Mouse (Mus musculus) intestine, embryonic 15.5 days (tissue): ENCODE measurements at regions not wholly inside any gene's neighbourhood (a gene's known extent, or its start where the extent isn't known, plus 50 kb on each side); places are given as distances from the start of the nearest gene placed in this dataset.
"Not testable (repeated sequence)": the region's sequence is repeated elsewhere in the genome, so short reads cannot be mapped to it uniquely, and the experiment has no call there.

ENCODE experiments used
- ATAC-seq: fragments of 200-750 bp; cut with Nextera tagmentation; 2 replicates; pipeline ENCODE4 v1.8.0; 2017; ENCODE audit warnings: moderate TSS enrichment, moderate library complexity
- H3K27ac ChIP-seq: fragments of 300-500 bp; sonication (generic); 2 replicates; pipeline ENCODE4 v1.5.1; 2015; ENCODE audit warnings: mild to moderate bottlenecking, inconsistent platforms
- H3K27me3 ChIP-seq: fragments of 300-500 bp; sonication (generic); replicated peaks from 2 replicates; pipeline ENCODE4 v1.6.1; 2015; ENCODE audit warnings: inconsistent platforms
- H3K36me3 ChIP-seq: fragments of 300-500 bp; sonication (generic); 2 replicates; pipeline ENCODE4 v1.6.1; 2015; ENCODE audit warnings: inconsistent platforms
- H3K4me1 ChIP-seq: fragments of 300-500 bp; sonication (generic); replicated peaks from 2 replicates; pipeline ENCODE4 v1.6.1; 2015; ENCODE audit warnings: inconsistent platforms
- H3K4me2 ChIP-seq: fragments of 300-500 bp; sonication (generic); replicated peaks from 2 replicates; pipeline ENCODE4 v1.6.1; 2015; ENCODE audit warnings: mild to moderate bottlenecking, inconsistent platforms
- H3K4me3 ChIP-seq: fragments of 300-500 bp; sonication (generic); replicated peaks from 2 replicates; pipeline ENCODE4 v1.5.1; 2015; ENCODE audit warnings: inconsistent platforms
- H3K9ac ChIP-seq: fragments of 300-500 bp; sonication (generic); 2 replicates; pipeline ENCODE4 v1.6.1; 2015; ENCODE audit warnings: inconsistent platforms
- H3K9me3 ChIP-seq: fragments of 300-500 bp; sonication (generic); 2 replicates; pipeline ENCODE4 v1.6.1; 2016; ENCODE audit warnings: inconsistent platforms
- WGBS: fragments of 180-500 bp; shearing (Covaris S2); methylation state at CpG from one replicate; pipeline ENCODE4 v1.1.7; 2015; 5-methylcytosine and 5-hydroxymethylcytosine counted together

- Histone ChIP-seq H3K4me3 (no peak overlapping the region), H3K4me2 (no peak overlapping the region), H3K9me3 (no peaks in the 10 kb centered on the region), H3K27ac (no peak overlapping the region), H3K36me3 (no peaks in the 10 kb centered on the region), H3K27me3 (no peaks in the 10 kb centered on the region), H3K9ac (no peak overlapping the region), H3K4me1 (no peaks in the 10 kb centered on the region)
- WGBS = 72% methylated on average over 6 of the region's 6 CpGs
- no peak for ATAC-seq
Measured at GRCm38 (mm10) chr14:37571971-37572370, 436.9 kb upstream of the Ghitm start.

- no peaks in the 10 kb centered on the region for H3K27me3 ChIP-seq
- H3K4me3 ChIP-seq = no peak overlapping the region
- no peaks in the 10 kb centered on the region for H3K9me3 ChIP-seq
- H3K4me1 ChIP-seq = no peaks in the 10 kb centered on the region
- no peak overlapping the region for H3K9ac ChIP-seq
- H3K4me2 ChIP-seq = no peak overlapping the region
- no peaks in the 10 kb centered on the region for H3K36me3 ChIP-seq
- no peak overlapping the region for H3K27ac ChIP-seq
- 78% methylated on average over 5 of the region's 5 CpGs for WGBS
- no peak for ATAC-seq
Measured at GRCm38 (mm10) chr14:37558258-37558657, 423.2 kb upstream of the Ghitm start.

- no peak overlapping the region for H3K4me2 ChIP-seq
- no peak overlapping the region for H3K27ac ChIP-seq
- no peaks in the 10 kb centered on the region for H3K27me3 ChIP-seq
- no peak overlapping the region for H3K9ac ChIP-seq
- H3K36me3 ChIP-seq = no peaks in the 10 kb centered on the region
- no peak for ATAC-seq
- H3K4me3 ChIP-seq = no peak overlapping the region
- H3K4me1 ChIP-seq = no peaks in the 10 kb centered on the region
- H3K9me3 ChIP-seq = no peaks in the 10 kb centered on the region
Measured at GRCm38 (mm10) chr14:37523616-37524015, 388.5 kb upstream of the Ghitm start.

GRCm38 (mm10) chr14:37520631-37521030 lies 385.6 kb upstream of the Ghitm start:
- H3K36me3 ChIP-seq, H3K27me3 ChIP-seq, H3K9ac ChIP-seq, H3K4me2 ChIP-seq, ATAC-seq, H3K9me3 ChIP-seq, H3K4me3 ChIP-seq, H3K27ac ChIP-seq, H3K4me1 ChIP-seq: not testable (repeated sequence)
- 78% methylated on average over 3 of the region's 3 CpGs for WGBS

DNA sequence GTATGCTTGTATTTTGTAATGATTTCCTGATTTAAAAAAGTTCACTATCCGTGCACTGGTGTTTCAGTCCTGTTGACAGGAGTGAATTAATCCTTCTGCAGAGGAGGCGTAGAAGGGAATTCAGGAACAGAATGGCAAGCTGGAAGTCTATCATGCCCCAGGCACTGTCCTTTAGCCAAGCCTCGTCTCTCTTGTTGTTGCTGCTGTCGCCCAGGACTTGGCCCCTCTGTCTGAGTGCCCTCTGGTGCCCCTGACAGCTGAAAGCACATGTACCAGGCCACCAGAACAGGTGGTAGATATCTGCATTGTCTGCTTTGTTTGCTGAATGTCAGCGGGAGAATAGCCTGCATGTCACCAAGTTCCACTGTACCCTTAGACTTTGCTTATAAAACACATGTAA lies 370.2 kb upstream of the Ghitm start:
- Histone ChIP-seq H3K4me1 (no peaks in the 10 kb centered on the region), H3K27ac (no peak overlapping the region), H3K4me3 (no peak overlapping the region), H3K4me2 (no peak overlapping the region), H3K9ac (no peak overlapping the region), H3K9me3 (no peaks in the 10 kb centered on the region), H3K27me3 (no peaks in the 10 kb centered on the region), H3K36me3 (no peaks in the 10 kb centered on the region)
- ATAC-seq = no peak
- 73% methylated on average over 5 of the region's 5 CpGs for WGBS

DNA sequence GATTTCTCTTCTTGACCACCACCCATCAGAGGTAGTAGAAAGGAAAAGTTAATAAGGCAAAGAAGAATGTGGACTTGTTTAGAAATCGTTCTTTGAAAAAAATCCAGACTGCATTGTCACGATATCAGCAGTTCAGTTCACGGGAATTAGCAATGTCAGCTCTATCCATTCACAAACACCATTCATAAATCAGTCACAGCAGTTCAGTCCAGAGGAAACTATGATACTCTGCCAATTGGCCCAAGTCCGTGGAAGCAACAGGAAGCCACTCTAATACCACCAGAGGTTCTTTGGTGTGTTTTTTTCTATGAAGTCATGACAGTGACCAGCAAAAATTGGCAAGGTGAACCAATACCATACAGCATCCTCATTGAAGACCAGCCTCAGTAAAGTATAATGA lies 355.6 kb upstream of the Ghitm start:
- Histone ChIP-seq H3K27ac (no peak overlapping the region), H3K4me2 (no peak overlapping the region), H3K27me3 (no peaks in the 10 kb centered on the region), H3K9ac (no peak overlapping the region), H3K9me3 (no peaks in the 10 kb centered on the region), H3K36me3 (no peaks in the 10 kb centered on the region), H3K4me3 (no peak overlapping the region), H3K4me1 (no peaks in the 10 kb centered on the region)
- no peak for ATAC-seq
- 73% methylated on average over 4 of the region's 4 CpGs for WGBS

GRCm38 (mm10) chr14:37485292-37485691 lies 350.2 kb upstream of the Ghitm start:
- Histone ChIP-seq H3K9me3 (no peaks in the 10 kb centered on the region), H3K4me3 (no peak overlapping the region), H3K4me1 (no peaks in the 10 kb centered on the region), H3K27ac (no peak overlapping the region), H3K36me3 (no peaks in the 10 kb centered on the region), H3K27me3 (no peaks in the 10 kb centered on the region), H3K9ac (no peak overlapping the region), H3K4me2 (no peak overlapping the region)
- ATAC-seq = no peak
- WGBS = 91% methylated on average over 8 of the region's 8 CpGs

DNA sequence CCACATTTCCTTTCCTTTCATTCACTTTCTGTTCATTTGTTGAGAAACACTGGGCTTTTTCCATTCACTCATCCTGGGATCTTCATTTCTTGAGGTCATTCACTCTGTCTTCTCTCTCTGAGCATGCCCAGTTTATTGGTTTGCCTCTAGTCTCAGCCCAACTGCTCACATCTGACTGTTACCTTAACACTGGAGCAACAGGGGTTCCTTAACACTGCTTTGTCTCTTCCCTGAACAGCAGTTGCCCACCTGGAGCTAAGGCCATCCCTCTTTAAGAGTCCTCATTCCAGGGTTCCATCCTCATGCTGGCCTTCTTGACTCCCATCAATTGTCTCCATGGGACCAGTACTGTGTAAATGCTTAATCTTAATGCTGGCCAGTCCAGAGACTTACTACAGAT lies 342.5 kb upstream of the Ghitm start:
- Histone ChIP-seq H3K36me3 (no peaks in the 10 kb centered on the region), H3K9ac (no peak overlapping the region), H3K4me2 (no peak overlapping the region), H3K27me3 (no peaks in the 10 kb centered on the region), H3K27ac (no peak overlapping the region), H3K4me3 (no peak overlapping the region), H3K4me1 (no peaks in the 10 kb centered on the region), H3K9me3 (no peaks in the 10 kb centered on the region)
- no peak for ATAC-seq

DNA sequence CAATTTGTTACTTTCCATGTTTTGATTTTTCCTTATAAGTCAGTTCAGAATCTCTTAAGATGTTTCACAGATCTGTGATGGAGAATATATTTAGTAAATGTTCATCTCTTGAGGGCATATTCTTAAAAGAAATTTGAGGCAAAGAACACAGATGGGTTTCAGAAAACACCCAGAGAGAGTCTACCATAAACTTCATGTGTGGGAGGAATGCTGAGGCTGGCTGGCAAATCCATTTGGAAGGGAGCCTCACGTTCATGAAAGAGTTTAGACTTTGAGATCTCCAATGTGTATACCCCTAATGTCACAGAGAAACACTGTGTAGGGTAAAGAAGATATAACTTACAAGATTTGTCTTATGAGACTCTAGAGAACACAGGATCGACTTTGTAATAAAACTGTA lies 333.6 kb upstream of the Ghitm start:
- Histone ChIP-seq H3K4me1 (no peaks in the 10 kb centered on the region), H3K27ac (no peak overlapping the region), H3K4me2 (no peak overlapping the region), H3K27me3 (no peaks in the 10 kb centered on the region), H3K9ac (no peak overlapping the region), H3K4me3 (no peak overlapping the region), H3K9me3 (no peaks in the 10 kb centered on the region), H3K36me3 (no peaks in the 10 kb centered on the region)
- ATAC-seq = no peak
- 56% methylated on average over 2 of the region's 2 CpGs for WGBS

DNA sequence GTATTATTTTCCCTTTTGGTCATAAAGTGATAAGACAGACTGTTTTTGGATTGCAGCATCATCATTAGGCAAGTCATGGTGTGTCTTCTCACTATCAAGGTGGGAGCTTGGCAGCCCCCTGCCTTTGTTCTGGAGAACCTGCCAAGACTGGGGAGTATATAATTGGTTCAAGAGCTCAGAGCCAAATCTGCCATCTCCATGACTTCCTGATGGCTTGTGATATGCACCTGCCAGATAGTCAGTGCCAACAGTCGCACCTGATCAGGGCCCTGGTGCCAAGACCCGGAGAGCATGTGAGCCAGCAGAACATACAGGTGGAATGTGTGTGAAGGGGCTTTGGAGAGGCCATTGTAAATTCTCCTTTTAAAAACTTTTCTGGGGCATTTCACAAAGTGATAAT lies 305.8 kb upstream of the Ghitm start:
- H3K27ac ChIP-seq = no peak overlapping the region
- no peak overlapping the region for H3K4me2 ChIP-seq
- H3K4me3 ChIP-seq = no peak overlapping the region
- no peaks in the 10 kb centered on the region for H3K27me3 ChIP-seq
- H3K9me3 ChIP-seq = no peaks in the 10 kb centered on the region
- no peaks in the 10 kb centered on the region for H3K36me3 ChIP-seq
- ATAC-seq = no peak
- no peaks in the 10 kb centered on the region for H3K4me1 ChIP-seq
- no peak overlapping the region for H3K9ac ChIP-seq
- 79% methylated on average over 2 of the region's 2 CpGs for WGBS

- Histone ChIP-seq H3K27ac (no peak overlapping the region), H3K27me3 (no peaks in the 10 kb centered on the region), H3K4me2 (no peak overlapping the region), H3K4me3 (no peak overlapping the region), H3K9me3 (no peaks in the 10 kb centered on the region), H3K4me1 (no peaks in the 10 kb centered on the region), H3K36me3 (no peaks in the 10 kb centered on the region), H3K9ac (no peak overlapping the region)
- 69% methylated on average over 1 of the region's 1 CpGs for WGBS
- ATAC-seq = no peak
Measured at GRCm38 (mm10) chr14:37430656-37431055, 295.6 kb upstream of the Ghitm start.

DNA sequence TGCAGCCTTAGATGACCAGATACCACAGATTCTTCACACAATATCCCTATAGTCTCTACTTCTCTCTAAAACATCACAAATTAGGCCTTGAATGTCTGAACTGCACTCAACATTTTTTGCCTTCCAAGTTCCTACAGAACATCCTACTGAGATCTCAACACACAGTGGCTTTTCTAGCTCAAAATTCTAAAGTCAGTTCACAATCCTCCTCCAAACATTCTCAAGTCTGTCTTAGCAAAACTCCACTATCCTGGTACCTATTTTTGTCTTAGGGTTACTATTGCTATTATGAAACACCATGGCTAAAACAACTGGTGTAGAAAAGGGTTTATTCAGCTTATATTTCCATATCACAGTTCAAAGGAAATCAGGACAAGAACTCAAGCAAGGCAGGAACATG lies 290.4 kb upstream of the Ghitm start:
- Histone ChIP-seq H3K4me1 (no peaks in the 10 kb centered on the region), H3K4me2 (no peak overlapping the region), H3K36me3 (no peaks in the 10 kb centered on the region), H3K27me3 (no peaks in the 10 kb centered on the region), H3K9ac (no peak overlapping the region), H3K4me3 (no peak overlapping the region), H3K9me3 (no peaks in the 10 kb centered on the region), H3K27ac (no peak overlapping the region)
- no peak for ATAC-seq

GRCm38 (mm10) chr14:37421566-37421965 lies 286.5 kb upstream of the Ghitm start:
- Histone ChIP-seq H3K36me3 (no peaks in the 10 kb centered on the region), H3K27ac (no peak overlapping the region), H3K4me2 (no peak overlapping the region), H3K27me3 (no peaks in the 10 kb centered on the region), H3K4me1 (no peaks in the 10 kb centered on the region), H3K4me3 (no peak overlapping the region), H3K9me3 (no peaks in the 10 kb centered on the region), H3K9ac (no peak overlapping the region)
- no peak for ATAC-seq
- WGBS = 40% methylated on average over 2 of the region's 2 CpGs

DNA sequence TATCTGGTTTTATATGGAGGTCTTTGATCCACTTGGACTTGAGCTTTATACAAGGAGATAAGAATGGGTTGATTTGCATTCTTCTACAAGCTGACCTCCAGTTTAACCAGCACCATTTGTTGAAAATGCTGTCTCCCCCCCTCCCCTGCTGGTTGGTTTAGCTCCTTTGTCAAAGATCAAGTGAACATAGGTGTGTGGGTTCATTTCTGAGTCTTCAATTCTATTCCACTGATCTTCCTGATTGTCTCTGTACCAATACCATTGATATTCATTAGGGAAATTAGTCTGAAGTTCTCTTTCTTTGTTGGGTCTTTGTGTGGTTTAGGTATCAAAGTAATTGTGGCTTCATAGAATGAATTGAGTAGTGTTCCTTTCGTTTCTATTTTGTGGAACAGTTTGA lies 277.5 kb upstream of the Ghitm start:
- not testable (repeated sequence) for H3K9me3 ChIP-seq, H3K4me1 ChIP-seq, H3K27ac ChIP-seq, H3K36me3 ChIP-seq, H3K27me3 ChIP-seq, H3K9ac ChIP-seq, H3K4me2 ChIP-seq, H3K4me3 ChIP-seq, ATAC-seq
- WGBS = 32% methylated on average over 1 of the region's 1 CpGs
